Mouse (Mus musculus) kidney, embryonic 15.5 days (tissue): ENCODE results near the gene Arl14. TPM values are rescaled to one million over a fixed set of nuclear protein-coding genes. Genes with fewer than 3 reads are reported as not detected.
"Not testable (repeated sequence)": the region's sequence is repeated elsewhere in the genome, so short reads cannot be mapped to it uniquely, and the experiment has no call there.

ENCODE experiments used
- ATAC-seq: fragments of 200-750 bp; cut with Nextera tagmentation; replicated peaks from 2 replicates; pipeline ENCODE4 v1.8.0; 2017; ENCODE audit warnings: moderate TSS enrichment; ENCODE audit not compliant: low FRiP score
- H3K27ac ChIP-seq: fragments of 300-500 bp; sonication (generic); 2 replicates; pipeline ENCODE4 v1.5.1; 2015; ENCODE audit warnings: mild to moderate bottlenecking, inconsistent platforms
- H3K27me3 ChIP-seq: fragments of 300-500 bp; sonication (generic); 2 replicates; pipeline ENCODE4 v1.6.1; 2015; ENCODE audit warnings: inconsistent platforms
- H3K36me3 ChIP-seq: fragments of 300-500 bp; sonication (generic); 2 replicates; pipeline ENCODE4 v1.6.1; 2015; ENCODE audit warnings: inconsistent platforms
- H3K4me1 ChIP-seq: fragments of 300-500 bp; sonication (generic); 2 replicates; pipeline ENCODE4 v1.6.1; 2015; ENCODE audit warnings: inconsistent platforms
- H3K4me2 ChIP-seq: fragments of 300-500 bp; sonication (generic); 2 replicates; pipeline ENCODE4 v1.6.1; 2015; ENCODE audit warnings: moderate library complexity, mild to moderate bottlenecking, inconsistent platforms
- H3K4me3 ChIP-seq: fragments of 300-500 bp; sonication (generic); replicated peaks from 2 replicates; pipeline ENCODE4 v1.5.1; 2015; ENCODE audit warnings: mild to moderate bottlenecking, inconsistent platforms
- H3K9ac ChIP-seq: fragments of 300-500 bp; sonication (generic); 2 replicates; pipeline ENCODE4 v1.6.1; 2015; ENCODE audit warnings: mild to moderate bottlenecking, inconsistent platforms
- H3K9me3 ChIP-seq: fragments of 300-500 bp; sonication (generic); replicated peaks from 2 replicates; pipeline ENCODE4 v1.6.1; 2016; ENCODE audit warnings: inconsistent platforms
- WGBS: fragments of 180-500 bp; shearing (Covaris S2); methylation state at CpG from one replicate; pipeline ENCODE4 v1.1.7; 2015; ENCODE audit warnings: mixed read lengths; 5-methylcytosine and 5-hydroxymethylcytosine counted together
- polyA plus RNA-seq: library from polyadenylated mRNA; unstranded; fragments of >200 nt; fragmentation: Nextera tagmentation; extraction: Ambion mirVana; gene quantifications from 2 replicates; pipeline ENCODE4 v1.2.1, GENCODE M21; 2015

Gene Arl14
- polyA plus RNA-seq, 1 experiment from 2014 or later, result 0.26 TPM

DNA sequence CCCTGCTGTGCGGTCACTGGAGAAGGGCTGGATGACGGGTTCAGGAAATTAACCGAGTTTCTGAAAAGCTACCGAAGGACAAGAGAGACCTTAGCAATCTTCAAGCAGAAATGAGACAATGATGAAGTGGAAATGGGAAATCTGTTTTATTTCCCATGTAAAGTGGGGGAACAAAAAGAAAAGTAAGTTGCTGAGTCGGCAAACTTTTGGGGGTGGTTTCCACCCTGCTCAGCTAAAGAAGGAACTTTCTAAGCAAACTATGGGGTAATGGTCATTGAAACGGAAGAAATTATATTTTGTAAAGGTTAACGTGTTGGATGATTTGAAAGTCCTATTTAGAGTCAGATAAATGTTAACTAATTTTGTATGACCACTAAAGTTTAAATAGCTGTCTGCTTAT lies 768 bp downstream of the Arl14 start:
- 83% methylated on average over 7 of the region's 7 CpGs for WGBS
- Histone ChIP-seq H3K4me1 (no peaks in the 10 kb centered on the region), H3K27ac (no peak overlapping the region), H3K4me3 (no peak overlapping the region), H3K9me3 (no peaks in the 10 kb centered on the region), H3K36me3 (no peaks in the 10 kb centered on the region), H3K4me2 (no peak overlapping the region), H3K9ac (no peak overlapping the region), H3K27me3 (no peaks in the 10 kb centered on the region)
- no peak for ATAC-seq

- H3K27ac ChIP-seq, result no peak overlapping the region
- H3K4me1 ChIP-seq, result no peaks in the 10 kb centered on the region
- H3K36me3 ChIP-seq, result no peaks in the 10 kb centered on the region
- H3K4me3 ChIP-seq, result no peak overlapping the region
- WGBS, result 70% methylated on average over 8 of the region's 8 CpGs
- H3K9me3 ChIP-seq, result no peaks in the 10 kb centered on the region
- ATAC-seq, result no peak
- no peaks in the 10 kb centered on the region for H3K27me3 ChIP-seq
- no peak overlapping the region for H3K9ac ChIP-seq
- H3K4me2 ChIP-seq, result no peak overlapping the region
Measured at GRCm38 (mm10) chr3:69223666-69224065, 1.4 kb downstream of the Arl14 start.

- no peaks in the 10 kb centered on the region for H3K27me3 ChIP-seq
- no peaks in the 10 kb centered on the region for H3K4me1 ChIP-seq
- no peak overlapping the region for H3K27ac ChIP-seq
- H3K4me3 ChIP-seq, result no peak overlapping the region
- ATAC-seq, result no peak
- no peaks in the 10 kb centered on the region for H3K36me3 ChIP-seq
- H3K4me2 ChIP-seq, result no peak overlapping the region
- no peak overlapping the region for H3K9ac ChIP-seq
- H3K9me3 ChIP-seq, result no peaks in the 10 kb centered on the region
Measured at GRCm38 (mm10) chr3:69225019-69225418, 2.8 kb downstream of the Arl14 start.

GRCm38 (mm10) chr3:69226496-69226895 lies 4.3 kb downstream of the Arl14 start:
- no peaks in the 10 kb centered on the region for H3K9me3 ChIP-seq
- H3K9ac ChIP-seq, result no peak overlapping the region
- no peak overlapping the region for H3K4me2 ChIP-seq
- no peaks in the 10 kb centered on the region for H3K36me3 ChIP-seq
- H3K27ac ChIP-seq, result no peak overlapping the region
- ATAC-seq, result no peak
- 54% methylated on average over 2 of the region's 2 CpGs for WGBS
- H3K4me3 ChIP-seq, result no peak overlapping the region
- H3K4me1 ChIP-seq, result no peaks in the 10 kb centered on the region
- H3K27me3 ChIP-seq, result no peaks in the 10 kb centered on the region

DNA sequence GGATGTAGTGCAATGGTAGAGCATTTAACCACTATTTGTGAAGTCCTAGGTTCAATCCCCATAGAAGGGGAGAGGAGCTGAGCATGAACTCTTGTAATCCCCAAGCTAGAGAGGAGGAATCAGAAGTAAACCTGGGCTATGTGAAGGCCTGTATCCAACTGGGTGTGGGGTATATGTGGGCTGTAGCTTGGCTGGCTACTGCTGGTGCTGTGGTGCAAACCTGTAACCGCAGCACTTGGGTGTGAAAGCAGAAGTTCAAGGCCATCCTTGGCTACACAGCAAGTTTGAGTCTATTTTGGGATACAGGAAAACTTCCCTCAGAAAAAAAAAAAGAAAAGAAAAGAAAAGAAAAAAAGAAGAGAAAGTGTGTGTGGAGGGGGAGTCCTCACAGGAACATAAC lies 5.8 kb downstream of the Arl14 start:
- no peak overlapping the region for H3K27ac ChIP-seq
- 90% methylated on average over 1 of the region's 1 CpGs for WGBS
- no peaks in the 10 kb centered on the region for H3K9me3 ChIP-seq
- no peaks in the 10 kb centered on the region for H3K36me3 ChIP-seq
- H3K4me2 ChIP-seq, result no peak overlapping the region
- no peak for ATAC-seq
- H3K27me3 ChIP-seq, result no peaks in the 10 kb centered on the region
- no peaks in the 10 kb centered on the region for H3K4me1 ChIP-seq
- no peak overlapping the region for H3K9ac ChIP-seq
- H3K4me3 ChIP-seq, result no peak overlapping the region

DNA sequence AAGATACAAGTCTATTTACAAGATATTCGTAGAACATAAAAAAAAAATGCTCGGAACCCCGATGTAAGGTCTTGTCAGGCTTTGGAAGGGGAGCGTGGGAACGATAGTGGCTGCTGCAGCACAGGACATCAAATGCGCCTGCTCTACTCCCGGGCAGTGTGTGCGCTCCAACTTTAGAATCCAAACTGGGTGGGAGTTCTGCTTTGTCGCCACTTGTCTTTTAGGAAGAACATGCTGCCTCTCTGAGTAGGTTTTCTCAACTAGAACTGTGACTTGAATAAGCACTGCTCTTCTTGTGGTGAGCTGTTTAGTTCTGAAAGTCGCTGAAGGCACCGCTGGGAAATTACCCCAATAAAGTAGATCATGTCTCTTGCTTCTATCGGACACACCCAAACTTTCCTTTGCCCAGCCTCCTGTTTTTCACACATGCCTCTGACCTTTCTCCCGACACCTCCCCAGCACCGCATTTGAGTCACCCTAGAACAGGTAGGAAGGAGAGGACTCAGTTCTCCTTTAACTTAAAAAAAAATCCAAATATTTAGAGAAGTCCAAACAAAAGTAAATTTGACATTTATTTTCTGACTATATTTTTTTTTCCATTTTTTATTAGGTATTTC lies 9.4 kb downstream of the Arl14 start:
- Histone ChIP-seq H3K36me3 (no peaks in the 10 kb centered on the region), H3K27me3 (no peaks in the 10 kb centered on the region), H3K27ac (no peak overlapping the region), H3K4me2 (no peak overlapping the region), H3K4me3 (no peak overlapping the region), H3K9ac (no peak overlapping the region), H3K9me3 (no peaks in the 10 kb centered on the region), H3K4me1 (no peaks in the 10 kb centered on the region)
- no peak for ATAC-seq
- 74% methylated on average over 14 of the region's 14 CpGs for WGBS

DNA sequence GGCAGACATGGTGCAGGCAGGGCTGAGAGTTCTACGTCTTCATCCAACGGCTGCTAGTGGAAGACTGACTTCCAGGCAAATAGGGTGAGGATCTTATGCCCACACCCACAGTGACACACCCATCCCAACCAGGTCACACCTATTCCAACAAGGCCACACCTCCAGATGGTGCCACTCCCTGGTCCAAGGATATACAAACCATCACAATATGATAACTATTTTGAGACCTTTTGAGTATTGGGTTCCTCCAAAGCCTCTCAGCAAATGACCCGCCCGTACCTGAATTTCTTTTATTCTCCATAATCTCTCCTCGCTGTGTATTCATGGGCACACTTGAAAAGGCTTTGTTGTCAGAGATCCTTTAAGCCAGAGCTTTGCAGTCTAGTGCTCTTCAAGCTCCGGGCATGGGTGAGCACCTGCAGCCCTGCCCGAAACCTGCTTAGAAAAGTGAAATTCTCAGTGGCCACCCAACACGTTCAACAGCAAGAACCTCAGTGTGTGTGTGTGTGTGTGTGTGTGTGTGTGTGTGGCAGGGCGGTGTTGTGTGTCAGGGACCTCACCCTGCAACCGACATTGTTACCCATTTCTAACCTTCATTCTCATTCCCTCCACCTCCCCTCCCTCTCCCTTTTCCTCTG lies 11.5 kb downstream of the Arl14 start:
- ATAC-seq, H3K4me2 ChIP-seq: not testable (repeated sequence)

GRCm38 (mm10) chr3:69234525-69234924 lies 12.3 kb downstream of the Arl14 start:
- Histone ChIP-seq H3K4me1 (no peaks in the 10 kb centered on the region), H3K9me3 (no peaks in the 10 kb centered on the region), H3K36me3 (no peaks in the 10 kb centered on the region), H3K4me2 (no peak overlapping the region), H3K27me3 (no peaks in the 10 kb centered on the region), H3K4me3 (no peak overlapping the region), H3K27ac (no peak overlapping the region), H3K9ac (no peak overlapping the region)
- no peak for ATAC-seq
- 80% methylated on average over 1 of the region's 1 CpGs for WGBS

More for the DNA sequence above, 11.5 kb downstream of the Arl14 start:
- not testable (repeated sequence) for H3K4me3 ChIP-seq, H3K27ac ChIP-seq, H3K27me3 ChIP-seq, H3K9ac ChIP-seq, H3K36me3 ChIP-seq, H3K9me3 ChIP-seq, H3K4me1 ChIP-seq
- 91% methylated on average over 10 of the region's 10 CpGs for WGBS

GRCm38 (mm10) chr3:69235806-69236205 lies 13.6 kb downstream of the Arl14 start:
- H3K4me3 ChIP-seq, result no peak overlapping the region
- H3K36me3 ChIP-seq, result no peaks in the 10 kb centered on the region
- H3K9ac ChIP-seq, result no peak overlapping the region
- H3K4me1 ChIP-seq, result no peaks in the 10 kb centered on the region
- no peaks in the 10 kb centered on the region for H3K27me3 ChIP-seq
- WGBS, result 82% methylated on average over 3 of the region's 3 CpGs
- no peaks in the 10 kb centered on the region for H3K9me3 ChIP-seq
- H3K27ac ChIP-seq, result no peak overlapping the region
- no peak for ATAC-seq
- no peak overlapping the region for H3K4me2 ChIP-seq

- no peaks in the 10 kb centered on the region for H3K9me3 ChIP-seq
Measured at GRCm38 (mm10) chr3:69236491-69236890, 14.3 kb downstream of the Arl14 start.

DNA sequence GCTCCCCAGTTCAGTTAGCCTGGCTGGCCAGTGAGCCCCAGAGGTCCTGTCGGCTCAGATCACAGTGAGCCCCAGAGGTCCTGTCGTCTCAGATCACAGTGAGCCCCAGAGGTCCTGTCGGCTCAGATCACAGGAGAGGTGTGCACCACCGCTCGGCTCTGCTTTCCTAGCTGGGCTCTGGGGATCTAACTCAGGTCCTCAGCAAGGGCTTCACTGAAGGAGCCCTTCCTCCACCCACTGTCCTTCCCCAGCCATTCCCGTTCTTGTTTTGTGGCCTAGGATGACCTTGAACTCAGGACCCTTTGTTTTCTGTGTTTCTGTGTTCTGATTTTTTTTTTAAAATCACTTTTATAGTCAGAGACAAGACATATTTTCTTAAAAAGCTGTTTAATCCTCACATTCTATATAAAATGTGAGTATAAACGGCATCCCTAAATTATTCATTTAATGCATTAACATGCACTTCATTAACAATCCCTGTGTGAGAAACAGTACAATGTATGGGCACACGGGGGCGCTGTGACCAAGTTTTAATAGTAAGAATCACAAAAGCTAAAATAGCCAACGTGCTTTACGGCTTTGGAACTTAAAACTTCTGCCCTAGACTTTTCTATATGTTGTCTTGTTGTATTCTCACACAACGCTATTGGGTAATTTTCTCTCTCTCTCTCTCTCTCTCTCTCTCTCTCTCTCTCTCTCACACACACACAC lies 16.1 kb downstream of the Arl14 start:
- ATAC-seq, result no peak
- Histone ChIP-seq H3K27ac (no peak overlapping the region), H3K4me1 (no peaks in the 10 kb centered on the region), H3K4me3 (no peak overlapping the region), H3K36me3 (no peaks in the 10 kb centered on the region), H3K27me3 (no peaks in the 10 kb centered on the region), H3K9me3 (no peaks in the 10 kb centered on the region), H3K4me2 (no peak overlapping the region), H3K9ac (no peak overlapping the region)
- WGBS, result 42% methylated on average over 12 of the region's 12 CpGs

More at GRCm38 (mm10) chr3:69236491-69236890, 14.3 kb downstream of the Arl14 start:
- no peaks in the 10 kb centered on the region for H3K4me1 ChIP-seq
- H3K27ac ChIP-seq, result no peak overlapping the region
- H3K9ac ChIP-seq, result no peak overlapping the region
- no peak overlapping the region for H3K4me3 ChIP-seq
- H3K36me3 ChIP-seq, result no peaks in the 10 kb centered on the region
- WGBS, result 86% methylated on average over 12 of the region's 12 CpGs
- no peak for ATAC-seq
- no peaks in the 10 kb centered on the region for H3K27me3 ChIP-seq
- H3K4me2 ChIP-seq, result no peak overlapping the region

DNA sequence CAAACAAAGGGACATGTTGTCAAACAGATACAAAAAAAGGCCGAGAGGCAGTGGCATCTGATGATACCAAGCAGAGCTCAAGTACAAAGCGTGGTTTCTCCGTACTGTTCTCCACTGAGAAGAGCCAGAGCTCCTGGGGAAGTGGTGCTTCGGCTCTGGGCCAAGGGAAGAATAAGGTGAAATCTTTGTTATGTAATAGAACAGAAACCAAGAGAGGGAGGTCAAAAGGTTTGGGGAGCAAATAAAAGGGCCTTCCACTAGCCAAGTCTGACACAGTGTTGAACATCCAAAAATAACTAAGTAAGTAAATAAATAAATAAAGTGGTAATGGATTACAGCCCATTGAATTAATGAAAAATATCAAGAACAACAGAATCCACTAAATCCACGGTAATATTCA lies 17.0 kb downstream of the Arl14 start:
- Histone ChIP-seq H3K36me3 (no peaks in the 10 kb centered on the region), H3K27ac (no peak overlapping the region), H3K4me2 (no peak overlapping the region), H3K9me3 (no peaks in the 10 kb centered on the region), H3K4me3 (no peak overlapping the region), H3K9ac (no peak overlapping the region), H3K4me1 (no peaks in the 10 kb centered on the region), H3K27me3 (no peaks in the 10 kb centered on the region)
- no peak for ATAC-seq
- WGBS, result 89% methylated on average over 5 of the region's 5 CpGs
